Mouse (Mus musculus) limb, embryonic 12.5 days (tissue): ENCODE results near the gene Pbx1. TPM values are rescaled to one million over a fixed set of nuclear protein-coding genes. Genes with fewer than 3 reads are reported as not detected.

Source experiments
- ATAC-seq: fragments of 200-750 bp; cut with Nextera tagmentation; 2 replicates; pipeline ENCODE4 v1.8.0; 2017; ENCODE audit warnings: low read depth, moderate TSS enrichment; ENCODE audit not compliant: insufficient number of reproducible peaks, insufficient read depth, low FRiP score, low TSS enrichment
- H3K27ac ChIP-seq: fragments of 300-500 bp; sonication (generic); 2 replicates; pipeline ENCODE4 v1.5.1; 2016; ENCODE audit warnings: mild to moderate bottlenecking, moderate library complexity
- H3K27me3 ChIP-seq: fragments of 300-500 bp; sonication (generic); 2 replicates; pipeline ENCODE4 v1.6.1; 2016; ENCODE audit warnings: mild to moderate bottlenecking, moderate library complexity
- H3K36me3 ChIP-seq: fragments of 300-500 bp; sonication (generic); 2 replicates; pipeline ENCODE4 v1.6.1; 2016; ENCODE audit warnings: mild to moderate bottlenecking, moderate library complexity
- H3K4me1 ChIP-seq: fragments of 300-500 bp; sonication (generic); replicated peaks from 2 replicates; pipeline ENCODE4 v1.6.1; 2016
- H3K4me2 ChIP-seq: fragments of 300-500 bp; sonication (generic); 2 replicates; pipeline ENCODE4 v1.6.1; 2016; ENCODE audit warnings: mild to moderate bottlenecking, moderate library complexity
- H3K4me3 ChIP-seq: fragments of 300-500 bp; sonication (generic); replicated peaks from 2 replicates; pipeline ENCODE4 v1.5.1; 2016; ENCODE audit warnings: mild to moderate bottlenecking
- H3K9ac ChIP-seq: fragments of 300-500 bp; sonication (generic); replicated peaks from 2 replicates; pipeline ENCODE4 v1.6.1; 2016; ENCODE audit warnings: mild to moderate bottlenecking, moderate library complexity
- H3K9me3 ChIP-seq: fragments of 300-500 bp; sonication (generic); 2 replicates; pipeline ENCODE4 v1.6.1; 2016; ENCODE audit warnings: mild to moderate bottlenecking, moderate library complexity
- WGBS: fragments of 180-500 bp; shearing (Covaris S2); methylation state at CpG from one replicate; pipeline ENCODE4 v1.1.7; 2016; 5-methylcytosine and 5-hydroxymethylcytosine counted together
- polyA plus RNA-seq: library from polyadenylated mRNA; unstranded; fragments of >200 nt; fragmentation: Nextera tagmentation; extraction: Ambion mirVana; gene quantifications from 2 replicates; pipeline ENCODE4 v1.2.1, GENCODE M21; 2016

Pbx1 gene
- polyA plus RNA-seq, 1 experiment from 2014 or later, result 32.9 TPM

- Histone ChIP-seq H3K36me3 (no peaks in the 10 kb centered on the region), H3K9me3 (no peaks in the 10 kb centered on the region), H3K4me1 (peaks cover 3% of the 10 kb centered on the region; the same call in 1 of the 2 replicates), H3K27me3 (peaks cover 15% of the 10 kb centered on the region), H3K9ac (no peak overlapping the region), H3K4me3 (no peak overlapping the region), H3K27ac (no peak overlapping the region), H3K4me2 (no peak overlapping the region)
- ATAC-seq, result no peak
- 88% methylated on average over 2 of the region's 2 CpGs for WGBS
Observed at GRCm38 (mm10) chr1:168093044-168093443, 339.0 kb downstream of the Pbx1 start.

- Histone ChIP-seq H3K27me3 (peaks cover 19% of the 10 kb centered on the region), H3K9me3 (no peaks in the 10 kb centered on the region), H3K4me1 (peaks cover 3% of the 10 kb centered on the region; the same call in 1 of the 2 replicates), H3K9ac (no peak overlapping the region), H3K4me3 (no peak overlapping the region), H3K27ac (no peak overlapping the region), H3K4me2 (no peak overlapping the region), H3K36me3 (no peaks in the 10 kb centered on the region)
- ATAC-seq, result no peak
- 66% methylated on average over 4 of the region's 4 CpGs for WGBS
Observed at GRCm38 (mm10) chr1:168091627-168092026, 340.4 kb downstream of the Pbx1 start.

GRCm38 (mm10) chr1:168088680-168089079, 343.4 kb downstream of the Pbx1 start:
- peaks cover 3% of the 10 kb centered on the region; the same call in 1 of the 2 replicates for H3K4me1 ChIP-seq
- WGBS, result 88% methylated on average over 7 of the region's 7 CpGs
- no peak for ATAC-seq

GRCm38 (mm10) chr1:168079394-168079767, 352.7 kb downstream of the Pbx1 start:
- Histone ChIP-seq H3K27me3 (peaks cover 17% of the 10 kb centered on the region; the same call in 1 of the 2 replicates), H3K4me1 (peaks cover 7% of the 10 kb centered on the region; the same call in 1 of the 2 replicates), H3K9me3 (no peaks in the 10 kb centered on the region), H3K9ac (no peak overlapping the region), H3K36me3 (no peaks in the 10 kb centered on the region), H3K27ac (no peak overlapping the region), H3K4me3 (no peak overlapping the region), H3K4me2 (no peak overlapping the region)
- 93% methylated on average over 6 of the region's 6 CpGs for WGBS
- no peak for ATAC-seq

More at GRCm38 (mm10) chr1:168088680-168089079, 343.4 kb downstream of the Pbx1 start:
- peaks cover 27% of the 10 kb centered on the region for H3K27me3 ChIP-seq
- no peak overlapping the region for H3K9ac ChIP-seq
- no peaks in the 10 kb centered on the region for H3K36me3 ChIP-seq
- no peaks in the 10 kb centered on the region for H3K9me3 ChIP-seq
- no peak overlapping the region for H3K27ac ChIP-seq
- no peak overlapping the region for H3K4me2 ChIP-seq
- H3K4me3 ChIP-seq, result no peak overlapping the region

GRCm38 (mm10) chr1:168078746-168079393, 353.2 kb downstream of the Pbx1 start:
- H3K4me1 ChIP-seq, result peaks cover 7% of the 10 kb centered on the region; the same call in 1 of the 2 replicates
- H3K27ac ChIP-seq, result no peak overlapping the region
- H3K27me3 ChIP-seq, result peaks cover 16% of the 10 kb centered on the region; the same call in 1 of the 2 replicates
- 80% methylated on average over 10 of the region's 10 CpGs for WGBS
- no peak overlapping the region for H3K4me2 ChIP-seq
- no peak overlapping the region for H3K4me3 ChIP-seq
- ATAC-seq, result no peak
- H3K36me3 ChIP-seq, result no peaks in the 10 kb centered on the region
- no peaks in the 10 kb centered on the region for H3K9me3 ChIP-seq
- no peak overlapping the region for H3K9ac ChIP-seq

- Histone ChIP-seq H3K27me3 (no peaks in the 10 kb centered on the region; the same call in 1 of the 2 replicates), H3K4me3 (no peak overlapping the region), H3K36me3 (no peaks in the 10 kb centered on the region), H3K4me2 (no peak overlapping the region), H3K4me1 (no peaks in the 10 kb centered on the region), H3K9me3 (no peaks in the 10 kb centered on the region), H3K9ac (no peak overlapping the region), H3K27ac (no peak overlapping the region)
- 75% methylated on average over 5 of the region's 5 CpGs for WGBS
- ATAC-seq, result no peak
Observed at GRCm38 (mm10) chr1:168071974-168072373, 360.1 kb downstream of the Pbx1 start.

- no peaks in the 10 kb centered on the region for H3K9me3 ChIP-seq
- H3K27ac ChIP-seq, result no peak overlapping the region
- no peak overlapping the region for H3K4me2 ChIP-seq
- WGBS, result 91% methylated on average over 6 of the region's 6 CpGs
- no peaks in the 10 kb centered on the region; the same call in 1 of the 2 replicates for H3K27me3 ChIP-seq
- no peak for ATAC-seq
- no peaks in the 10 kb centered on the region for H3K36me3 ChIP-seq
- no peaks in the 10 kb centered on the region for H3K4me1 ChIP-seq
- H3K9ac ChIP-seq, result no peak overlapping the region
- H3K4me3 ChIP-seq, result no peak overlapping the region
Observed at GRCm38 (mm10) chr1:168070273-168070910, 361.7 kb downstream of the Pbx1 start.

- no peaks in the 10 kb centered on the region for H3K4me1 ChIP-seq
- H3K4me2 ChIP-seq, result no peak overlapping the region
Observed at GRCm38 (mm10) chr1:168069740-168070139, 362.3 kb downstream of the Pbx1 start.

More at GRCm38 (mm10) chr1:168069740-168070139, 362.3 kb downstream of the Pbx1 start:
- Histone ChIP-seq H3K9me3 (no peaks in the 10 kb centered on the region), H3K27ac (no peak overlapping the region), H3K4me3 (no peak overlapping the region), H3K27me3 (no peaks in the 10 kb centered on the region; the same call in 1 of the 2 replicates), H3K9ac (no peak overlapping the region), H3K36me3 (no peaks in the 10 kb centered on the region)
- WGBS, result 73% methylated on average over 5 of the region's 5 CpGs
- no peak for ATAC-seq
